Mouse (Mus musculus) natural killer cell, adult 2 months (primary cell): ENCODE results near the gene Kcng4.
A peak's percentile ranks its signal among the peaks of the same experiment; 100 is the strongest.

Experiments used
- DNase-seq, 2 experiments: peaks; one replicate each; pipeline ENCODE4 v3.0.0; 2022; ENCODE audit warnings: low spot score in 2 of 2

The Kcng4 gene

DNA sequence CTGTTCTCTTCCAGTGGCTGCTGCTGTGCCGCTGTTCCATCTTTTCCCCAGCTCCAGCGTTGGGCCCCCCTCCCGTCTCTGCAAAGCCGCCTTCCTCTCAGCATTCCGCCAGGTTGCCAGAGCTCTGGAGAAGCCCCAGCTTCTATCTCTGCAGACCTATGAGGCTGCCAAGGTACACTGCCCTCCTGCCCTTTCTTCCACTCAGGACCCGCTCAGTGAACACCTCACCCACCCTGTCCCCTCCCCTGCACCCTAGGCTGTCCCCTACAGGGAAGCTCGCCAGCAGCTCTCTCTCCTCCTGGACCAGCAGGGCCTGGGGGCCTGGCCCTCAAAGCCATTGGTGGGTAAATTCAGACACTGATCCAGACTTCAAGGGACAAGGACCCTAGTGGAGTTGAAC, 19.1 kb downstream of the Kcng4 start:
- no peak for DNase-seq

GRCm38 (mm10) chr8:119615096-119615495, 20.4 kb downstream of the Kcng4 start:
- no peak for DNase-seq

DNA sequence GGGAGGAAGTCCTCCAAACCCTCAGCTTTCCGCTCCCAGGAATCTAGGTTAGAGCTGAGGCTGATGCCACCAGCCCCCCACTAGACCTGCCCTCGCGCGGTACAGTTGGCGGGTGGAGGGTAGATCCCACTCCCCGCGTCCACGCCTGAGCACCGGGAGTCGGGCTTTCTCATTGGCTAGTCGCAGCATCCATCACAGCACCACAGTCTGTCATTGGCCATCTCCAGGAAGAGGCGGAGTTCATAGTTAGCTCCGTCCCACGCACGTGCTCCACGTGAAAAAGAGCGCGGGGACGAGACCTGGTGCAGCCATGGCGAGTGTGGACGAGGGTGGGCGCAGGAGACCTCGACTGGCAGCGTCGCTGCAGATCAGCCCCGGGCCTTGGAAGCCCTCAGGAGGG, 23.0 kb downstream of the Kcng4 start, which contains the start of gene Adad2:
Adad2 (plus strand) TSS at position 277 of the 400 bp plus-strand sequence.
- no peak for DNase-seq

- no peak for DNase-seq
Observed at GRCm38 (mm10) chr8:119606224-119606623, 29.3 kb downstream of the Kcng4 start.

- peak; percentile 90 to 93 for DNase-seq
Observed at GRCm38 (mm10) chr8:119604996-119605395, 30.5 kb downstream of the Kcng4 start, which contains the start of gene Taf1c. Gene Taf1c (minus strand): TSS chr8:119605222.

GRCm38 (mm10) chr8:119604398-119604803, 31.1 kb downstream of the Kcng4 start:
- no peak for DNase-seq

GRCm38 (mm10) chr8:119603771-119604170, 31.7 kb downstream of the Kcng4 start:
- no peak for DNase-seq

- DNase-seq = no peak
Observed at GRCm38 (mm10) chr8:119591456-119591855, 44.0 kb downstream of the Kcng4 start.

GRCm38 (mm10) chr8:119590348-119590747, 45.1 kb downstream of the Kcng4 start:
- DNase-seq = no peak

- no peak for DNase-seq
Observed at GRCm38 (mm10) chr8:119588844-119589243, 46.6 kb downstream of the Kcng4 start.

GRCm38 (mm10) chr8:119588321-119588720, 47.2 kb downstream of the Kcng4 start:
- DNase-seq = no peak

DNA sequence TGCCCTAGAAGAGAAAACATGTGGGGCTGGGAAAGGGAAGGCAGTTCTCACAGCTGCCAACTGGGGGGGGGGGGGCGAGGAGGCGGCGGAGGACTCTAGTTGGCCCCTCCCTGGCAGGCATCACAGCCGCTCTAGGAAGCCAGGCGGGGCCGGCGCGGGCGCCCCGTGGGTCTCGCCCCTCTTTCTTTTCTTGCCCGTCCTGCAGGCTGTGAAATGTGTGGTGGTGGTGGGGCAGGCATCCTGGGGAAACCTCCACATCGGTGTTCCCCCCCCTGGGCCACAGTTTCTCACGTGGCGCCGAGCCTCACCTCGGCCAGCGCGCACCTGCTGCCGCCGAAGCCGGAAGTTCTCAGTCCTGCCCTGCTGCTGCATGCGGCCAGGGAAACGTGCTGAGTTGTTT, 49.6 kb downstream of the Kcng4 start:
- peak in 1 of 2 experiments; percentile 26 for DNase-seq

- no peak for DNase-seq
Observed at GRCm38 (mm10) chr8:119580441-119581161, 54.9 kb downstream of the Kcng4 start.

- DNase-seq = no peak
Observed at GRCm38 (mm10) chr8:119579096-119579495, 56.4 kb downstream of the Kcng4 start.

DNA sequence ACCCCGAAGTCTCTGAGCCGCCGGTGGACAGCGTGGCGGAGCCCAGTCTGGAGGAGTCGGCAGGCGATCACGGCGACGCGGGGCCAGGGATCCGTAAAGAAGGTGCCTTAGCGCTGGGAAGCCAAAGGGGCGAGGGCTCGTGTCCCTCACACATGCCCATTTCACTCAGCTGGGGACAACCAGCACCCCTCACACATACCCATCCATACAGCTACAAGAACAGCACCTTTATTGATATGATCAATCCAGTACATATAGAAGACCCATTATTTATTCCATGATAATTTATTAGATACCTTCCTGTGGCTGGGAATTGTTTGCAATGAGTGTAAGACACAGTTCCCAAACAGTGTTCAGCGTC, 60.1 kb downstream of the Kcng4 start:
- DNase-seq = no peak

- DNase-seq = peak; percentile 94 to 95
Observed at GRCm38 (mm10) chr8:119574437-119575365, 60.8 kb downstream of the Kcng4 start, which contains the start of the genes Hsdl1 and Dnaaf1. Gene Hsdl1 (minus strand): TSS chr8:119575183. Gene Dnaaf1 (plus strand): TSS chr8:119575235.
